Mouse (Mus musculus) Muller cell, postnatal 12 days (primary cell): ENCODE data around the gene Map1b.

Experiments
- DNase-seq: peaks from one replicate; pipeline ENCODE4 v3.0.0-alpha.2; 2015; ENCODE audit errors: inconsistent ontology term

Gene Map1b

DNA sequence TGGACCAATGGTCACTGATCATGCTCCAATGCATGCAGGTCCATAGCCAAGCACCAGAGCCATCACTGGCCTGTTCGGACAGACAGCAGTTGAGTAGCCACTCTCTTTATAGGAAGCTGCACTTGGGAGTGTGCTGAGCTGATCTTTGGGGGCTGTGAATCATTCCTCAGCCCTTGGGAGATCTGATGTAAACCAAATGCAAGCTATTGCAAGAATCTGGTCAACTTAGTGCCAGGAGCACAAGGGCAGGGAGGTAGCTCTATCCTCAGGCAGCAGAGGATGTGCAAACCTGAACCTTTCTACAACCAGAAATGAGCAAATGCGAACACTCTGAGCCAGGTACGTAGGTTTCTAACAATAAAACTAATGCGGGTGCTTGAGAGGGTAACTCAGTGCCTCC lies 26.3 kb downstream of the Map1b start:
- DNase-seq = no peak

DNA sequence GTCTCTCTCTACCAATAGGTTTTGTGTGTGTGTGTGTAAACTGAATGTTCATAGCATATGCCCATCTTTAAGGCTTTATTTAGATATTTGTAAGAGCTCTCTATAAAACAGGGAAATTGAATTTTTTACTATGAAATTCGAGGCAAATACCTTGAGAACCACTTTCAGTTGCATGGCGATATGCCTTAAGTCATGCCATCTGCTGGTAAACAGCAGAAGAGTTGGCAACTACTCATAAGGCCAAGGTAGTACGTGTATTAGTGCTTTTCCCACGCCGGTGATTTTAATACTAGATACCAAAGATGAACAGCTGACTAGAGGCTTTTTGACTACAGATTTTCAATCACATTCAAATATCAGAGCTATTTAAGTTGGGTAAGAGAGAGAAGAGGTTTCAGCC lies 27.2 kb downstream of the Map1b start:
- DNase-seq = no peak

DNA sequence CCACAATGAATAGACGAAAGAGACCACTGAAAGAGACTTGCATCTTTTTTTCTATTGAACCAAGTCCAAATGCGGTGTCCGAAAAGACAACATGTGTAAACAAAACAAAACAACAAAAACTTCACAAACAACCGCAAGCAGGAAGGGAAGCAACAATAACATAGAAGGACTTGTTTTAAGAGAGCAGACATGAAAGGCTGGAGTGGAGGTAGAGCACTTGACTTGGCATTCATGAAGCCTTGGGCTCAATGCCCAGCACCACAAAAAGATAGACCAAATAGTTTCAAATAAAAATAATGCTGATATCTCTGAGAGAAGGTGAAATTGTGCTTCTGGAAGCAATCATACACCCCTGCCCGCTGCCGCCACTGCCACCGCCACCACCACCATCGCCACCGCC lies 30.5 kb downstream of the Map1b start:
- DNase-seq = no peak

DNA sequence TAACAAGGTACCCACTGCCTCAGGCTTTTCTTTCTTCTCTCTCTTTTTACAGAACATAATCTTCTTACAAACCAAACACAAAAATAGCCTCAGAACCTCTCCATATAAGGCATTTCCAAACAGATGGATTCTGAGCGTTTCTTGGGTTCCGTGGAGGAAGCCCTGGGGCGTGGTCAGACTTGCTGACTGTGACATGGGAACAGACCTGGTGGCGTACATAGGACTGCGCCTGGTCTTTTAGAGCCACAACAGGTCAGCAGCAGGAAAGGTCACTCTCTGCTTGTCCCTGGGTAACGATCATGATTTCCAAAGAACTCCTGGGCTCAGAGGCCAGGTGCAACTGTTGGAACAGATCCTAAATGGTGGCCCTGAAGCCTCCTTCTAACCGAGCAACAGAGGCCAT lies 31.0 kb downstream of the Map1b start:
- DNase-seq = no peak

DNA sequence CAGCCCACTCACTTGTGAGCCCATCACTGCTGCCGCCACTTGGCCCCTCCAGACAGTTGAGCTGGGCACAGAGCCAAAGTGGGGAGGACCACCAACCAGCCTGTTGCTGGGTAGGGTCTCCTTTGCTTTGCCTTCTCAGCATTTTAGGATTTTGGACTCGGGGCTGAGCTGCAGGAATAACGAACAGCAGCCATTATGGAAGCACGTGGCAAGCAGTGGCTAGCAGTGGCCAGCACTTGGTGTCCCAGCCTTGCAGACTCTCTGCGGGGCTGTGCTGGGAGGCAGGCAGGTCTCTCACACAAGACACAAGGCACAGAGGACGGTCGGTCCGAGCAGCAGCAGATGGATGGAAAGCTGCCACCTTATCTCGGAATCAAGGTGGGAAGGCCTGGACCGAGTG lies 31.4 kb downstream of the Map1b start:
- no peak for DNase-seq

DNA sequence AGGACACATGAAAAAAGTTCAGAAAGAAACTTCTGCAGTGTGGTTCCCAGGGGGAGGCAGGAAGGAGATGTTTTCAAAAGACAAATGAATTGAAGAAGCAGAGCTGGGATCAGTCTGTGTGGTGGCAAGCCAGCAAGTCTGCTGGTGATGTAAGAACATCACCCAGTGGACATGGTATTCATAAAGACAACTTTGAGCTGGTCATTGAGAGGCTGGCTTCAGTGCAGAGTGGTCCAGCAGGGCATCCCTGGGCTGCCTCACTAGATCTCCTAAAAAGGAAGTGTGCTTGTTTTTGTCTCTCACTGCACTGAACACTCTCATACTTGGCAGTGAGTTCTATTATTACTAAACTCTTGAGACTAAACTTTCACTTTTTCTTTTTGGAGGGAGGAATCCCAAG lies 32.9 kb downstream of the Map1b start:
- DNase-seq = peak; percentile 28

DNA sequence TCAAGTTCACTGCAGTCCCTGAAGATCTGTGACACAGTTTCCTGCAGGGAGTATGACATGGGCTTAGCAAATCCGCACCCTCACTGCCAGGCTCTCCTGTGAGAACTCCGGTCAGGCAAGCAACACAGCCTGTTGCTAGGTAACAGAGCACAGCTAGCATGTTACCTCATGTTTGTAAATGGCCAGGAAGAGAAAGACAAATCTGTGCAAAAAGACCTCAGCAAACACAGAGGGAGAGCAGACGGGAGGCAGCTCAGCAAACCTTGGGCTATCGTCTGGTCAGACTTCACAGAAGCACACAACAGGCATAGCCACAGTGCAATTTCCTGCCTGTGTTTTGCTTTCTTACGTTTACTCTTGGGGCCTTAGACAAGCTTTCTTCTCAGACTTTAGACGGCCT lies 40.9 kb downstream of the Map1b start:
- DNase-seq = peak; percentile 30

DNA sequence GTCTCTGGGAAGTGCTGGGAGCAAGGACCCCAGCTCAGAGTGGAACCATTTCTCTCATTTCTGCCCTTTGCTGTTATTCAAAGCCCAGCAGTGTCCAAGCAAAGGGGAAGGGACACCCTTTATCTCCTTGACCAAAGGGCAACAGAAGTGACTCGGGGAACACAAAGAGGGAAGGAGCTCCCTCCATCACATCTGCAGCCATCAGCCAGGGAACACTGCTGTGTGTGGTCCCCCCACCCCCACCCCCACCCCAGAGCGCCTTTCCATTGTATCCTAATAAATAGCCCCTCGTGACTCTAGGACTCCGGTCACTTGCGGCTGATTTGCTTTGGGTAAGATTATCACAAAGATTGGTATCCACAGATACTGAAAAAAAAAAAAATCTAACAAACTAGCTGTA lies 41.3 kb downstream of the Map1b start:
- DNase-seq = no peak

DNA sequence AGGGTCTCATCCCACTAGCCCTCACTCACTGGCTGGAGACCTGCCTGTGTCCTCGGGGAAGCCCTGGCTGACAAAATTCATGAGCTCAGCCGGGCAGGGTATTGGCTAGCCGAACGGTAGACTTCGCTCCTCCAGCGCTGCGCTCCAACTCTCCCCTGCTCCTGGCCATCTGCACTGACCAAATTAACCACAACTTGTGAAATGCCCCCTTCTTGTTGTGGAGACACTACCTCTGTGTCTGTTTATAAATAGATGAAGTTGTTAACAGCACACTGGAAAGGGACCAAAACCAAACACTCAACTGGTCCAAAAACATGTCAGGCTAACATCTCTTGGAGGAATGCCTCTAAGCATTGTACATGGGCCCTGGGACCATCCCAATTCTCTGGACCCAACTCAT lies 42.2 kb downstream of the Map1b start:
- peak; percentile 84 for DNase-seq

DNA sequence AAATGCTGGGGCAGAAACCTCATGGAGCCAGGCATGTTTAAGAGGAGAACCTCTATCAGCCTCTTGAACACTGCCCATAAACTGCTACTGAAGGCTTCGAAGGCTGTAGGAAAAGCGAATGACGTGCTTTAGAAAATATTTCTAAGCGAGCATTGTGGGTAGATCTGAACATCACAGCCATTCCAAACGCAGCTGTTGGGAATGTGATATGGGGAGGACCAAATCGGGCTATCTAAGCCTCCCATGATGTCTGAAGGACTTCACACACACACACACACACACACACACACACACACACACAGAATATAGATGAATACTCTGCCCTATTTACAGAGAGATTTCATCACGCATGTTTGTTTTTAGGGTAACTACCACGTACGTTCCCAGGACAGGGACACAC lies 44.3 kb downstream of the Map1b start:
- DNase-seq = no peak

DNA sequence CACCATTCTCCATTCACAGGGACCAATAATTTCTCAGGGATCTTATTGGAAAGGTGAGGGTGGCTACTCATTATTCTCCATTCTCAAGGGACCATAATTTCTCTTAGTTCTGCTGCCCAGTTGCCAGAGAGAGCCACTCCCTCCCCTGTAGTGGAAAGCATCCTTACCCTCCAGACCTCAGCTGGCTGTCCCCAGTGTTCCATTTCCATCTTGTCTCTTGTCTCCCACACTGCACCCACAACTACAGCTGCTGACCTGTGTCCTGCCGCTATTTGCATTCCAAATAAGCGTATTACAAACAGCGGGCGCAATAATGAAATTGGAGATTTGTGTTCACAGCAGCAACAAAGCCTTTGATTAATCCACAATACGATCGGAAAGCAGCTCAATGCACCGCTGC lies 46.3 kb downstream of the Map1b start:
- DNase-seq = no peak

DNA sequence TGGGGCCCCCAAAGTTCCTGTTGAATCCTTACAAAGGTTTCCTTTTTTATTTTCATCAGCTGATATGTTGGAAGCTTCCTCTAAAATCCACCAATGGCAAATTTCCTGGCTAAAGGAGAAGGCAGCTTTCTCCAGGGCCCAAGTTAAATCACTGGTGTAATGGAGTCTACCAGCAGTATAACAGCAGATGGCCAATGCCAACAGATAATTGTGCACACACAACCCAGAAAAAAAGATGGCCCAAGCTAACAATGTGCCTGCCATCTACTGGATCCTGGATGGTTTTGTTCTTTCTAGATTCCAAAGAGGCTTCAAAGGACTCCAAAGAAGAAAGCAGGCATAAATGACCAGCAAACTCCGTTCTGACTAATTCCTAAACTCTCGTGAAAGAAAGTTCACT lies 48.1 kb downstream of the Map1b start:
- no peak for DNase-seq

DNA sequence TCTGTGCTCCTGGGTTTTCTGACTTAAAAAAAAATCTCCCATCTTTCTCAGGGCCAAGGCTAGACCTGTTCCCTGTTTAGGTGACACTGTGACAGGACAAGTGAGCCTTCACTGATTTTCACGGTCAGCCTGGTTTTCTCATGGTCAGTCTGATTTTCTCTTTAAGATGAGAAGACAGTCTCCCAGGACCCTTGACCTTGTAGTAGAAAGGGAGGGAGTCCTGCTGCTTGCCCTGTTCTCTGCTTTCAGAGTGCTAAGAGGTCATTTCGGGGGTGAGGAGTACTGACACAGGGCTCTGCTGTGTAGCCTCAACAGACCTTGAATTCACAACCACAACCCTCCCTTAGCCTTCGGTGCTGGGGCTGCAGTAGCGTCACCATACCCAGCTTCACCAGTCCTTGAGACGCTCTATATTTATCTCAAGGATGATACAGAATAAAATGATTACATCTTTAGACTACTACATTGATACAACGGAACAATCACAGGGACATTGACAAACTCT lies 49.5 kb downstream of the Map1b start:
- DNase-seq = no peak

DNA sequence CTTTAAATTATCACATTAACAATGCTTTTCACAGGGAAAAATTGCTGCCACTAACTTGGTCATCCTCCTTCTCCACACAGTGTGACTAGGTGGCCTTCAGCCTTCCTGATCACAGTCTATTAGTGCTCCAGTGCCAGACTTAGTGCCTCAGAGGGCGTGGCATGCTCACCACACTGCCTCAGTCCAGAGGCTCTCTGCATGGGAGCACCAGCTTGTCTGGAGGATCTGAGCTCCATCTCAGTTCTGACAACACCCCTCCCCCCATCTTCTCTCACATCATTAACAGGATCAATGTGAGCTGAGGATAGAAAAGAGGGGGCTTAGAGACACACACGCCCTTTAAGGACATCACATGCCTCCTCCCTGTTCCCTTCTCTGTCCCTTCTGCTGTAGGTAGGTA lies 50.3 kb downstream of the Map1b start:
- no peak for DNase-seq

DNA sequence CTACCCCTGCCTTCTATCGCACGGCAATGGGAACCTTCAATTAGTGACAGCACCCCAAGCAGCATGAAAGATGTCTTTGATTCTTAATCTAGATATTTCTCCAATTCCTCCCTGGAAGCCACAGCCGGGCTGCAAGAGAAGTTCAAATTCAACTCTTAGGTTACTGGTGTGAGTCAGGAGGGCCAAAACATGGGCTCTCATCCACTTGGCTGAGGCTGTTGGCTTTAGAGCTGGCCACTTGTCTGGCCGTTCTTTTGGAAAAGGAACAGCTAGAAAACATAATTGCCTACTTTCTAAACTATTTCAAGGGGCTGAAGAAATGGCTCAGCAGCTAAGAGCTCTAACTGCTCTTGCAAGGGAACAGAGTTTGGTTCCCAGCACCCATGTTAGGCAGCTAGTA lies 51.8 kb downstream of the Map1b start:
- DNase-seq = peak; percentile 43

DNA sequence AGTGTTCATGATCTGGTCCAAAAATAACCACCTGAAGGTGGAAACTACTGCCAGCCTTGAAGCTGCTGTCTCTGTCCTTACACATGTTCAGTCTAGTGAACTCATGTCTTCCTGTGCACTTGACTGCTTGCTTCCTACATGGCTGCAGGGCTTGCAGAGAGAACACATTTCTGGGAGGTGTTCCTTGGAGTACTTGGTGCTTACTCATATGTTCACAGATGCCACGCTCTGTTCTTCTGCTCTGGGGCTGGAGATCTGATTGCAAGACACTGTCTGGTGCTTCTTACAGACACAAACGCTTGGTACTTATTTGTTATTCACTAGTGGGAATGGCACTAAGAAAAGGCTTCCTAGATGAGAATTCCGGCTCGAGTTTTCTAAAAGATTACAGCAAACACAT lies 54.5 kb downstream of the Map1b start:
- no peak for DNase-seq

DNA sequence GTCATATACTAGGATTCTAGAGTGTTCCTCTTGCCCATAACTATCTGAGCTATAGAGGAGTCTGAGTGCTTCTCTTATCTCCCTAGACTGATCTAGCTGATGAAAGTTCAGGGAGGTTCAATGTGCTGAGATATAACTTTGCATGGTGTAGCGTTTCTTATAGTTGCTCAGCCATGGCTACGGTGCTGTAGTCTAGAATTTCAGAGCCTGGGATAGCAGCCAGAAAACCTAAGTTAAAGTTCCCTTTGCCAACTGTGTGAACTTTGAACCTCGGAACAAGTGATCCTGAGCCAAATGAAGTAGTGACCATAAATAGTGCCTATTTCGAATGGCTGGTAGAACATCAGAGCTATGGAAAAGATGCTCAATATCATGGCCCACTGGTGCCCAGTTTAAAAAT lies 56.7 kb downstream of the Map1b start:
- no peak for DNase-seq

DNA sequence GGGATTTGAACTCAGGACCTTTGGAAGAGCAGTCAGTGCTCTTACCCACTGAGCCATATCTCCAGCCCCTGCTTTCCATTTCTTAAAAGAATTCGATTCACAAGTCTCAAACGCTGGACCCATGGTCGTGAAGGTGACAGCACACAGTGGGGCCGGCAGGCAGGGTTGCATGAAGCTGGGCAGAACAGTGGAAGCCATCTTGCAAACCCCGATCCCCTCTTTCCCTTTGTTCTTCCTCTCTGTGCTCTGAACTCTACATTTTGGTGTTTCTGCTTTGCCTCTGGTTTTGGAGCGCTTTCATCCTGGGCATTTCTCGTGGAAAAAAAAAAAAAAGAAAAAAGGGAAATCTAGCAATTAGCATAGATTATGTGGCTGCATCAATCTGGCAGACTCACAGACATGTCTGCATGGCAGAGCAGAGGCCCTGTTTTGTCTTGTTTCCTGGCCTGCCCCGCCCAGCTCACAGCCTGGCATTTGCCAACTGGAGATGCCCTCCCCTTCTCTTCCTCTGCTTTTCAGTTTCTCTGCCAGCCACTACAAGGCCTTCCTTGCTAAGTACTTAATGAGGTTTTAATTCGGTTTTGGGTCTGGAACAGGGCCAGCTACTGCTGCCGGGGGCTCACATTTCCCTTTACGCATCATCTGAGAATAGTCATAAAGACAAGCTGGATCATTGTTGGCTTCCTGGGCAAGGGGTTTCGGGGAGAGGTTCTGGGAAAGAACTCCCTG lies 57.5 kb downstream of the Map1b start:
- DNase-seq = peak; percentile 85

DNA sequence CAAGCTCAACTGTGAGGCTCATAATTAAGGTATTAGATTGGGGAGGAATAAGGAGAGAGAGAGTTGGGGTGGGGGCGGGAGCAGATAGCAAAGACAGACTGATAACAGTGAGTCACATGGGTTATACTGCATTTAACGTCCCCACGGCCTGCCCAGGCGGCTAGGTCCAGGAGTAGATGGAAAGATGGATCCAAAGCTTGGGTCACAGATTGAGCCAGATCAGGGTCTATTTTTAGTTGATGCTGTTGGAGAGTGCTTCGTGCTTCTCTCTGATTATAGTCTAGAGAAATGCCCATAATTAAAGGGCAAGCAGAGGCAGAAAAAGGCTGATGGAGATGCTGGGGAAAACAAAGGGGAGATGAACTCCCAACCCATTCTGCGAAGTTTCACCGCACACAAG lies 61.4 kb downstream of the Map1b start:
- no peak for DNase-seq

DNA sequence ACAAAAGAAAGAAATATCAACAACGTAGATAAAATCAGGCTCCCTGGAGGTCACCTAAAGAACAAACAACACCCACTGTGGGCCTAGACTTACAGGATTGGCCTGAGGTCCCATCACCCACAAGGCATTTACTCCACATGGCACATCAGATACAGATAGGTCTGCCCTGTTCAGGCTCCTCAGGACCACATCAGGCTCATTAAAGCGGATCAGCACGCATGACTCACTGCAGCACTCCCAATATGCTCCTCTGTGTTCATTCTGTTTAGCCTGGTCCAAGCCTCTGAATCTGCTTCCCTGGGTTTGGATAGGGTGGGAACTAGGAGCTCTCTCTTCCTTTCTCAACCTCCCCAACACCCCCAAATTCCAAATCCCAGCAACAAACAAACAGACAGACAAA lies 63.9 kb downstream of the Map1b start:
- peak; percentile 60 for DNase-seq

DNA sequence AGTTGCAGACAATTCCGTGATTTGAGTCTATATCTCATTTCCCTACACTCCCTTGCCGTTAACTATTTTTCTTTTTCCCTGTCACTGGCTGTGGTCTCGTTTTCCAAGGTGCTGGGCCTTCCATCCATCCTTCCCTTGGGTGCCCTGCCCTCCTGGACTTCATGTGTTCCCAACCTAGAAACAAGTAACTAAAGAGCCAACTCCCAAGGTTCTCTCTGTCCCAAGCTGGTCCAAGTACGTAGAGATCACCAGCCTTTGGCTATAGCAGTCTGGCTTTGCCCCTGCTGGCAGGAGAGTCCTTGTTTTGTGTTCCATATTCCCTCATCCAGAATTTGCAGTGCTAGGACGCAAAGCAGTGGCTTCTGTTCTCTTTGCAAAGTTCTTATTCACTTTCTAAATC lies 65.1 kb downstream of the Map1b start:
- DNase-seq = no peak

DNA sequence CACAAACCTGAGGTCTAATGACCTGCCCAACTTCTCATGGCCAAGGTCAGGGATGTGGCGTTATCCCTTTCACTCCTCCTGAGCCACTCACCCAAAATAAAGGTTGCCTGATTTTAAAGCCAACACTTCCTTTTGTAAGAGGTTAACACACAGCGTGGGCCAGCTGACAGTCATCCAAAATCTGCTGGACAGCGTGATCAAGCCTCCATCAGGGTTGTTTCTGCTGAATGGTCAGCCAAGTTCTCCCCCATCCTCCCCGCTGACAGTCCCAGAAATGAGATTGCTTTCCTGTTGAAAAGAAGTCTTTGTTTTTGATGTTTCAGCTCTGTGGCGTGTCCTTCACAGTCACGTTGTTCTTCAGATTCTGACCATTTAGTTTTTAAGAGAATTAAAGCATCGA lies 65.6 kb downstream of the Map1b start:
- peak; percentile 75 for DNase-seq

DNA sequence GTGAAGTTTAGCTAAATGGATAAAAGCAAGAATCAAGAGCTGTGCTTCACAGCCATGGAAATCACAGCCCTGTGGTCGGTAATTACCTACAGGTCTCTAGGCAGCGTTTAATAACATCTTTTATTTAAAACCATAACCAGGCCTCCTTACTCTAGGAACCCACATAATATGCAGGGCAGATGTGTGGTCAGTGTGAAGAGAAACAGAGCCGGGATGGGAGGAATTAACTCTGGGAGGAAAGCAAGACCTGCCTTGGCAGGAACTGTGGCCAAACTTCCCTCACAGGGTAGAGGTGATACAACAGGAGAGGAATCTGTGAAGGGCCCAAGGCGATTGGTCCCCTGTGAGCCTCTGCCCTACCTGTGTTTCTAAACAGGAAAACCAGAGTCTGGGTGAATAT lies 66.8 kb downstream of the Map1b start:
- DNase-seq = no peak

DNA sequence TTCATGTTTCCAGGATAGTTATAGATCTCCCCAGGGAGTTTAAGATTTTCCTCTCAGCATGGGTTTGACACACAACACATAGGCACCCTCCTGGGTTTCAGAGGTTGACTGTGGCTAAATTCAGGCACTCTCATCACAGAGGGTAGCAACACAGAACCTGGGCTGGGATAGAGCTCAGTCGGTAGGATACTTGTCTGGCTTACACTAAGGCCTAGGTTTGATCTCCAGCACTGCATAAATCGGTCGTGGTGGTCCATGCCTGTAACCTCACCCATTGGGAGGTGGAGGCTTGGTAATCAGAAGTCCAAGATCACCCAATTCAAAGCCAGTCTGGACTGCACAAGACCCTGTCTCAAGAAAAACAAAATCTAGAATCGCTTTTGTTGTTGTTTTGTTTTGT lies 68.1 kb downstream of the Map1b start:
- DNase-seq = no peak
